Mouse (Mus musculus) heart, postnatal 0 days (tissue): ENCODE data around the gene Fkbp14.

Experiments used
- CTCF ChIP-seq: IDR thresholded peaks from 2 replicates; pipeline ENCODE4 v1.5.1; 2016; ENCODE audit warnings: antibody characterized with exemption, control low read depth, low read depth
- EP300 ChIP-seq: IDR thresholded peaks from 2 replicates; pipeline ENCODE4 v1.6.1; 2016; ENCODE audit warnings: antibody characterized with exemption, low read depth

DNA sequence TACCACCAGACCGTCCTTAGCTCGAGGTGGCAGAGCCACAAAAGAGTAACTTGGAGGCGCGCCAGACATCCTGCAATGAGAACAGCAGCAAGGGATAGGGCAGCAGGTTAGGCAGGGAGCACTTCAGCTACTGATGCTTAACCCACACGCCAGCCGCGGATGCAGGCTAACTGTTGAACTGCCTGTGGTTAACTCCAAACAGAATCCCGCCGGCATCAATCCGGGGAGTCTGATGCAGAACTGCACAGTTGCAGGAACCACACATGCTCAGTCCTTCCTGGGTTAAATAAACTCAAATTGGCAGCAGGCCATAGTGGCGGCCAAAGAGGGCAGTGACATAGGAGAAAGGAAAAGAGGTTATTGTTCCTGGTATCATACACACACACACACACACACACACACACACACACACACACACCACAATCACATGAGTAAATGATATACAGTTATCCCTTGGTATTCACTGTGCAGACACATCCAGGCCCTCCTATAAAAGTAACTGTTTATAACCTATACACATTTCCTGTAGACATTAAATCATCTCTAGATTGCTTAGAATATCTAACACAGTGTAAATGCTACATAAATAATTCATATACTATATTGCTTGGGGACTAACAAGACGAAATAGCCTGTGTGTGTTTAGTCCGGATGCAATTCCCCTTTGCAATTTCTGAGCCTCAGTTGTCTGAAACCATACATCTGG lies 48.6 kb downstream of the Fkbp14 start:
- no peak for TF ChIP-seq CTCF
- TF ChIP-seq EP300: no peak
